Mouse (Mus musculus): Measurements from ENCODE around the gene Rnh1.

DNA sequence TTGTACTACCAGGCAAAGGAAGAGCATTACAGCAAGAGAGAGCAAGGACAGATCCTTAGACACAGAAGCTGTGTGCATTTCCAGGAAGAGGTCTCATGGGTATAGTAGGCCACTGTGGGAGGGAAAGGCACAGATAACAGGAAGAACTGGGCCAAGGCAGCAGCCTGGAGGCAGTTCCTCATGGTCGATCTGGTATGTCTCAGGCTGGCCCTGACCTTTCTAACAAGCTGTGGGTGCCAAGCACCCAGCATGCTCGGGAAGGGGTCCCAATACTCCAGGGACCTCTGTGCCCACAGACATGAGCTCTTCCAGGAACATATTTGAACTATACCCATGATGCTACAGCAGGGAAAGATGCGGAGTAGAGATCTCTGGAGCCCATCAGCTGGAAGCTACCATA is 31.9 kb upstream of the Rnh1 start:
- no peak for TF ChIP-seq USF2 (conservative IDR thresholded peaks at IDR 0.05; ENCODE audit: low read depth, low read length)
- no peak for TF ChIP-seq POLR2AphosphoS2 (IDR thresholded peaks at IDR 0.05; ENCODE audit: low read depth, low read length)
- no peak for TF ChIP-seq BHLHE40 (IDR thresholded peaks at IDR 0.05; ENCODE audit: low read depth, low read length)
- no peak for TF ChIP-seq TCF12 (IDR thresholded peaks at IDR 0.05; ENCODE audit: low read depth, low read length)
- no peak for TF ChIP-seq EP300 (IDR thresholded peaks at IDR 0.05; ENCODE audit: low read length)
- TF ChIP-seq CTCF (conservative IDR thresholded peaks at IDR 0.05 in 1 of 2, IDR thresholded peaks at IDR 0.05 in 1 of 2; ENCODE audit: low read depth in 2 of 2, low read length in 2 of 2) = no peak

All from CH12.LX (cell line).